In the genomic region with DNA sequence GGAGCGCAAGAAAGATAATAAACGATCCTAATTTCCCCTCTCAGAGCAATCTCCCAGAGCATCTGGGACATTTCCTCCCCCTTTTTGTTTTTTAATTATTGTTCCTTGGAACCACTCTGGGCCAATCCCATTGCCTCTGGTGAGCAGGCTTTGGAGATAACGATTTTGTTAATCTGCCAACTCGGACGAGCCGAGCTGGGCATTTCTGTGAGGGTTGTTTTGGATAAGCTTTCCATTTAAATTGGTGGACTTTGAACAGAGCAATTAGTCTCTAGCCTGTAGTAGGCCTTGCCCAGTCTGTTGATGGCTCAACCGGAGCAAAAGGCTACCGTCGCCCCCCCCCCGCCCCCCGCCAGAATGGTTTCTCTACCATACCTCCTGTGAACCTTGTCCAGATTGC, we compare ENCODE assay signal across 8 mouse cellular contexts. TPM values are rescaled to one million over a fixed set of nuclear protein-coding genes. Genes with fewer than 3 reads are reported as not detected.
DNase-seq lines count a peak whose midpoint lies in the region; ATAC-seq and TF ChIP-seq lines count a peak whose summit lies in the region.

No protein-coding gene starts in this region.

- H3K79me2 ChIP-seq in CH12.LX (replicated peaks; ENCODE audit: control insufficient read depth, extremely low read depth, insufficient read depth, poor library complexity, severe bottlenecking) = no peaks in the 10 kb centered on the region

- no peaks in the 10 kb centered on the region for H3K9me3 ChIP-seq in CH12.LX (replicated peaks; ENCODE audit: low read length)
- no peaks in the 10 kb centered on the region for H3K9me3 ChIP-seq in heart, embryonic 14.5 days (ENCODE audit: control insufficient read depth, low read length)
- no peaks in the 10 kb centered on the region; the same call in 1 of the 2 replicates for H3K9me3 ChIP-seq in midbrain, embryonic 11.5 days (ENCODE audit: control insufficient read depth, low read length)

- 22% methylated on average over 11 of the region's 11 CpGs for WGBS in heart, embryonic 14.5 days
- 23% methylated on average over 11 of the region's 11 CpGs for WGBS in midbrain, embryonic 11.5 days

- H3K4me2 ChIP-seq in CH12.LX (ENCODE audit: insufficient read depth, low read depth, poor library complexity, severe bottlenecking) = peak overlapping the region; percentile 77
- H3K4me2 ChIP-seq in heart, embryonic 14.5 days (ENCODE audit: low read length) = peak overlapping the region; percentile 65
- peak overlapping the region; percentile 50; the same call in 1 of the 2 replicates for H3K4me2 ChIP-seq in midbrain, embryonic 11.5 days

- H3K27me3 ChIP-seq in CH12.LX (replicated peaks) = no peaks in the 10 kb centered on the region
- no peaks in the 10 kb centered on the region for H3K27me3 ChIP-seq in heart, embryonic 14.5 days (ENCODE audit: control insufficient read depth, insufficient read depth, low read length)
- H3K27me3 ChIP-seq in midbrain, embryonic 11.5 days (ENCODE audit: control insufficient read depth, insufficient read depth, low read length) = peaks cover 7% of the 10 kb centered on the region; the same call in 1 of the 2 replicates

- TF ChIP-seq CTCF in CH12.LX (conservative IDR thresholded peaks at IDR 0.05 in 1 of 2, IDR thresholded peaks at IDR 0.05 in 1 of 2; ENCODE audit: low read depth in 2 of 2, low read length in 2 of 2) = no peak

- no peak overlapping the region for H3K27ac ChIP-seq in CH12.LX (ENCODE audit: insufficient read depth, low read depth)
- H3K27ac ChIP-seq in heart, embryonic 14.5 days (replicated peaks in 1 of 2; ENCODE audit: control insufficient read depth in 1 of 2, insufficient read depth in 1 of 2, low read depth in 2 of 2, low read length in 2 of 2) = no peak overlapping the region
- H3K27ac ChIP-seq in midbrain, embryonic 11.5 days (ENCODE audit: low read depth, low read length) = no peak overlapping the region

- TF ChIP-seq POLR2A in CH12.LX (IDR thresholded peaks at IDR 0.05; ENCODE audit: low read depth, low read length) = no peak

- no peaks in the 10 kb centered on the region for H3K36me3 ChIP-seq in CH12.LX (replicated peaks in 1 of 2; ENCODE audit: control insufficient read depth in 1 of 2, insufficient read depth in 1 of 2, low read length in 1 of 2)
- no peaks in the 10 kb centered on the region for H3K36me3 ChIP-seq in heart, embryonic 14.5 days (ENCODE audit: control insufficient read depth, insufficient read depth, low read length)
- H3K36me3 ChIP-seq in midbrain, embryonic 11.5 days (ENCODE audit: control insufficient read depth, insufficient read depth, low read length) = no peaks in the 10 kb centered on the region

- dilution Hi-C loops in CH12.LX (cut with MboI; ENCODE audit: extremely low pct_ligation_motif_present, extremely low pct_unique_long_range_greater_than_20kb, low sequenced_read_pairs) = no loop called here

- H3K4me3 ChIP-seq in CH12.LX (replicated peaks in 1 of 3; ENCODE audit: low read depth in 2 of 3, low read length in 2 of 3, poor library complexity in 1 of 3) = peak overlapping the region in 2 of 3 experiments; percentile 6 to 64
- peak overlapping the region in 1 of 2 experiments; percentile 32; a peak in 1 of 4 replicates for H3K4me3 ChIP-seq in heart, embryonic 14.5 days (ENCODE audit: control insufficient read depth in 1 of 2, insufficient read depth in 1 of 2, low read depth in 1 of 2, low read length in 2 of 2)
- H3K4me3 ChIP-seq in midbrain, embryonic 11.5 days (ENCODE audit: low read depth, low read length) = no peak overlapping the region

- ATAC-seq in heart, embryonic 14.5 days (ENCODE audit: insufficient number of reproducible peaks, insufficient read depth, low FRiP score, low read depth) = no peak
- ATAC-seq in midbrain, embryonic 11.5 days (ENCODE audit: low FRiP score) = no peak

- no peak for DNase-seq in CH12.LX (ENCODE audit: extremely low read depth)
- peak; percentile 60 for DNase-seq in adrenal gland, postnatal 14 days
- DNase-seq in kidney, postnatal 10 days = peak; percentile 50
- DNase-seq in midbrain, embryonic 11.5 days (ENCODE audit: low spot score, missing footprints) = no peak
- DNase-seq in frontal cortex, postnatal 10 days (ENCODE audit: low spot score in 2 of 2) = no peak
- DNase-seq in natural killer cell, adult 2 months (ENCODE audit: low spot score in 2 of 2) = no peak
- no peak for DNase-seq in left cerebral cortex, postnatal 25 days (ENCODE audit: low spot score in 2 of 2)

- no peak for TF ChIP-seq EP300 in CH12.LX (IDR thresholded peaks at IDR 0.05; ENCODE audit: low read length)

- H3K9ac ChIP-seq in CH12.LX (ENCODE audit: insufficient read depth, low read depth) = peak overlapping the region; percentile 34
- peak overlapping the region; percentile 39; the same call in 1 of the 2 replicates for H3K9ac ChIP-seq in heart, embryonic 14.5 days (ENCODE audit: low read length)
- H3K9ac ChIP-seq in midbrain, embryonic 11.5 days (ENCODE audit: low read length) = no peak overlapping the region

- intact Hi-C loops in left cerebral cortex, postnatal 25 days (cut with DNase I) = no loop called here

- H3K4me1 ChIP-seq in CH12.LX (ENCODE audit: control insufficient read depth in 1 of 2, insufficient read depth in 2 of 2) = peaks cover 10 to 22% of the 10 kb centered on the region in 2 experiments
- peaks cover 16 to 26% of the 10 kb centered on the region in 2 experiments for H3K4me1 ChIP-seq in heart, embryonic 14.5 days (ENCODE audit: control insufficient read depth in 2 of 2, insufficient read depth in 2 of 2, low read length in 2 of 2)
- H3K4me1 ChIP-seq in midbrain, embryonic 11.5 days (ENCODE audit: control insufficient read depth, insufficient read depth, low read length) = 0 out of 2 replicates have a peak, but pooled peaks cover 2% of the 10 kb centered on the region

- no peak for TF ChIP-seq RAD21 in CH12.LX (IDR thresholded peaks at IDR 0.05; ENCODE audit: low read depth, low read length)

- in situ Hi-C loops in CH12.LX (cut with MboI; ENCODE audit: low pct_ligation_motif_present, low pct_unique_long_range_greater_than_20kb, low sequenced_read_pairs) = loop anchor here (5.0 to 25.0 kb wide), 2 partner anchors 39 to 654 kb away; no protein-coding TSS in a partner anchor

TF ChIP-seq in CH12.LX, 34 proteins besides CTCF, POLR2A, EP300 and RAD21:
- TF ChIP-seq ELF1 (IDR thresholded peaks at IDR 0.05; ENCODE audit: low read depth, low read length) = no peak
- no peak for TF ChIP-seq UBTF (IDR thresholded peaks at IDR 0.05; ENCODE audit: low read depth, low read length)
- no peak for TF ChIP-seq TCF12 (IDR thresholded peaks at IDR 0.05; ENCODE audit: low read depth, low read length)
- no peak for TF ChIP-seq KAT2A (IDR thresholded peaks at IDR 0.05; ENCODE audit: insufficient replicate concordance, low read length)
- TF ChIP-seq USF2 (conservative IDR thresholded peaks at IDR 0.05; ENCODE audit: low read depth, low read length) = no peak
- TF ChIP-seq NELFE (IDR thresholded peaks at IDR 0.05; ENCODE audit: low read depth, low read length) = no peak
- no peak for TF ChIP-seq ETS1 (conservative IDR thresholded peaks at IDR 0.05; ENCODE audit: low read depth, low read length)
- no peak for TF ChIP-seq RCOR1 (conservative IDR thresholded peaks at IDR 0.05; ENCODE audit: low read depth, low read length)
- TF ChIP-seq ZKSCAN1 (IDR thresholded peaks at IDR 0.05; ENCODE audit: borderline replicate concordance, low read depth, low read length) = no peak

RNA-seq across cellular contexts. Expression of a gene that starts 27.0 kb away (rescaled TPM):
- total RNA-seq in CH12.LX (2012; rRNA removed) = 0.34 and 0.38 TPM in 2 replicates
- total RNA-seq in CH12.LX (2014; rRNA removed) = not detected in 2 replicates
- 0.10 and 0.13 TPM in 2 replicates for polyA plus RNA-seq in CH12.LX (2012; ENCODE audit: insufficient read length, low read depth)
- total RNA-seq in adrenal gland, postnatal 14 days (2021) = 1.0 and 2.0 TPM in 2 replicates
- polyA plus RNA-seq in heart, embryonic 14.5 days (2014; fragmentation: Nextera tagmentation; extraction: Ambion mirVana) = 0.20 and 0.24 TPM in 2 replicates
- 1.9 and 2.2 TPM in 2 replicates for polyA plus RNA-seq in midbrain, embryonic 11.5 days (2014; fragmentation: Nextera tagmentation; extraction: Ambion mirVana)
- total RNA-seq in left cerebral cortex, postnatal 25 days (2021) = 10 to 100 TPM; 57.9 to 62.6 TPM

RNA-seq across cellular contexts. Expression of a gene that starts 51.9 kb away (rescaled TPM):
- total RNA-seq in CH12.LX (2012; rRNA removed) (45.3 and 68.2 TPM in 2 replicates), CH12.LX (2014; rRNA removed) (16.2 and 16.4 TPM in 2 replicates)
- polyA plus RNA-seq in CH12.LX (2012; ENCODE audit: insufficient read length, low read depth) = 78.7 and 89.1 TPM in 2 replicates
- 57.7 and 60.7 TPM in 2 replicates for total RNA-seq in adrenal gland, postnatal 14 days (2021)
- polyA plus RNA-seq in heart, embryonic 14.5 days (2014; fragmentation: Nextera tagmentation; extraction: Ambion mirVana) = 15.4 and 17.4 TPM in 2 replicates
- 11.4 and 11.9 TPM in 2 replicates for polyA plus RNA-seq in midbrain, embryonic 11.5 days (2014; fragmentation: Nextera tagmentation; extraction: Ambion mirVana)
- 10 to 100 TPM; 91.5 to 99.8 TPM for total RNA-seq in left cerebral cortex, postnatal 25 days (2021)

Comparison
In these comparisons a context has a peak if more than half of its experiments do, and no peak if none do; other contexts are left out.
1. DNase-seq: peak in adrenal gland, postnatal 14 days (single experiment) and kidney, postnatal 10 days (single experiment); none in CH12.LX (single experiment), midbrain, embryonic 11.5 days (single experiment), frontal cortex, postnatal 10 days (0 of 2), natural killer cell, adult 2 months (0 of 2) and left cerebral cortex, postnatal 25 days (0 of 2).
2. RNA of a gene that starts 27.0 kb away (total RNA-seq): 57.9 to 62.6 TPM in left cerebral cortex, postnatal 25 days; 1.0 to 2.0 TPM in adrenal gland, postnatal 14 days and 0.34 to 0.38 TPM in CH12.LX; every median in the first group is over 10 times any median in the second.
3. Peak in every context shown above with its lines, with median percentiles within 50 percentile points of each other: H3K4me2 ChIP-seq.